In genomic region chr9:32158837-32159543, GRCm38 (mm10) we compare ENCODE assay signal across 8 mouse cellular contexts. TPM values are rescaled to one million over a fixed set of nuclear protein-coding genes. Genes with fewer than 3 reads are reported as not detected.
DNase-seq lines count a peak whose midpoint lies in the region; ATAC-seq and TF ChIP-seq lines count a peak whose summit lies in the region.

No protein-coding gene starts in this region.

- no peaks in the 10 kb centered on the region for H3K27me3 ChIP-seq in heart, adult 2 months (ENCODE audit: control insufficient read depth, insufficient read depth, low read length)
- H3K27me3 ChIP-seq in limb, embryonic 14.5 days (ENCODE audit: control insufficient read depth, insufficient read depth, low read length) = no peaks in the 10 kb centered on the region
- H3K27me3 ChIP-seq in midbrain, postnatal 0 days (ENCODE audit: insufficient read depth, low read length) = no peaks in the 10 kb centered on the region
- H3K27me3 ChIP-seq in stomach, embryonic 14.5 days (ENCODE audit: control insufficient read depth, insufficient read depth, low read length) = no peaks in the 10 kb centered on the region

- ATAC-seq in limb, embryonic 14.5 days (ENCODE audit: low FRiP score, low read depth) = peak; percentile 81; the same call in 1 of the 2 replicates
- ATAC-seq in midbrain, postnatal 0 days (ENCODE audit: low FRiP score) = no peak; the same call in 1 of the 2 replicates
- peak; percentile 86 for ATAC-seq in stomach, embryonic 14.5 days (ENCODE audit: insufficient number of reproducible peaks, insufficient read depth, low FRiP score, low read depth)

- H3K4me1 ChIP-seq in heart, adult 2 months (ENCODE audit: control insufficient read depth, insufficient read depth, low read length) = peaks cover 1% of the 10 kb centered on the region; the same call in 1 of the 2 replicates
- no peaks in the 10 kb centered on the region for H3K4me1 ChIP-seq in limb, embryonic 14.5 days (ENCODE audit: control insufficient read depth, insufficient read depth, low read length)
- H3K4me1 ChIP-seq in midbrain, postnatal 0 days (ENCODE audit: insufficient read depth, low read length) = no peaks in the 10 kb centered on the region; the same call in 1 of the 2 replicates
- no peaks in the 10 kb centered on the region for H3K4me1 ChIP-seq in stomach, embryonic 14.5 days (ENCODE audit: control insufficient read depth, insufficient read depth, low read length)

- H3K4me2 ChIP-seq in limb, embryonic 14.5 days (replicated peaks; ENCODE audit: low read depth, low read length, severe bottlenecking) = no peak overlapping the region
- H3K4me2 ChIP-seq in midbrain, postnatal 0 days (ENCODE audit: low read depth, low read length, poor library complexity, severe bottlenecking) = no peak overlapping the region
- H3K4me2 ChIP-seq in stomach, embryonic 14.5 days (replicated peaks; ENCODE audit: low read depth, low read length) = no peak overlapping the region

- peak; percentile 97 for TF ChIP-seq CTCF in heart, adult 2 months (IDR thresholded peaks at IDR 0.05)
- TF ChIP-seq CTCF in midbrain, postnatal 0 days (IDR thresholded peaks at IDR 0.05) = peak; percentile 99

- H3K36me3 ChIP-seq in heart, adult 2 months (ENCODE audit: control insufficient read depth, insufficient read depth, low read length) = no peaks in the 10 kb centered on the region; the same call in 1 of the 2 replicates
- H3K36me3 ChIP-seq in limb, embryonic 14.5 days (ENCODE audit: control insufficient read depth, insufficient read depth, low read length) = no peaks in the 10 kb centered on the region; the same call in 1 of the 2 replicates
- no peaks in the 10 kb centered on the region for H3K36me3 ChIP-seq in midbrain, postnatal 0 days (ENCODE audit: insufficient read depth, low read length)
- no peaks in the 10 kb centered on the region for H3K36me3 ChIP-seq in stomach, embryonic 14.5 days (ENCODE audit: control insufficient read depth, insufficient read depth, low read length)

- peak; percentile 88 for TF ChIP-seq EP300 in heart, adult 2 months (IDR thresholded peaks at IDR 0.05; ENCODE audit: insufficient read depth, low read depth, low read length)

- no peak overlapping the region for H3K4me3 ChIP-seq in heart, adult 2 months
- no peak overlapping the region for H3K4me3 ChIP-seq in limb, embryonic 14.5 days (replicated peaks; ENCODE audit: low read length)
- H3K4me3 ChIP-seq in midbrain, postnatal 0 days (ENCODE audit: low read depth, low read length) = no peak overlapping the region
- no peak overlapping the region for H3K4me3 ChIP-seq in stomach, embryonic 14.5 days (ENCODE audit: low read depth, low read length)

- intact Hi-C loops in heart, adult 2 months (cut with DNase I) = loop anchor here (1.0 to 5.0 kb wide), 3 partner anchors 188 to 602 kb away; no protein-coding TSS in a partner anchor

- TF ChIP-seq POLR2A in heart, adult 2 months (IDR thresholded peaks at IDR 0.05; ENCODE audit: insufficient read depth, low read depth, low read length) = no peak
- TF ChIP-seq POLR2A in limb, embryonic 14.5 days (IDR thresholded peaks at IDR 0.05; ENCODE audit: borderline replicate concordance, extremely low read depth, insufficient read depth, insufficient read length) = no peak

- H3K79me2 ChIP-seq in heart, adult 2 months (replicated peaks; ENCODE audit: control insufficient read depth, insufficient read depth, low read length) = no peaks in the 10 kb centered on the region

- no peaks in the 10 kb centered on the region for H3K9me3 ChIP-seq in limb, embryonic 14.5 days (ENCODE audit: control insufficient read depth, low read length)
- H3K9me3 ChIP-seq in midbrain, postnatal 0 days (ENCODE audit: low read length) = no peaks in the 10 kb centered on the region
- H3K9me3 ChIP-seq in stomach, embryonic 14.5 days (ENCODE audit: control insufficient read depth, low read depth, low read length) = no peaks in the 10 kb centered on the region

- WGBS in heart, adult 2 months = 24% methylated on average over 3 of the region's 3 CpGs
- 23% methylated on average over 3 of the region's 3 CpGs for WGBS in limb, embryonic 14.5 days
- whole genome bisulfite sequencing in midbrain, postnatal 0 days = 26% methylated on average over 3 of the region's 3 CpGs
- 23% methylated on average over 3 of the region's 3 CpGs for WGBS in stomach, embryonic 14.5 days

- no peak overlapping the region for H3K9ac ChIP-seq in heart, adult 2 months (ENCODE audit: low read depth, low read length)
- H3K9ac ChIP-seq in limb, embryonic 14.5 days (ENCODE audit: low read depth, low read length, severe bottlenecking) = no peak overlapping the region
- no peak overlapping the region for H3K9ac ChIP-seq in midbrain, postnatal 0 days (replicated peaks; ENCODE audit: low read length, poor library complexity, severe bottlenecking)
- H3K9ac ChIP-seq in stomach, embryonic 14.5 days (replicated peaks; ENCODE audit: low read depth, low read length) = no peak overlapping the region

- DNase-seq in heart, adult 2 months = peak; percentile 52 to 74
- no peak for DNase-seq in heart, adult 11 months
- DNase-seq in cerebellum, adult 9-11 months = peak; percentile 29
- peak; percentile 61 for DNase-seq in gastrocnemius, postnatal 10 days
- DNase-seq in kidney, adult 8-10 months = peak; percentile 65 to 79
- peak; percentile 71 for DNase-seq in limb, embryonic 14.5 days (ENCODE audit: low spot score)
- peak; percentile 84 for DNase-seq in midbrain, postnatal 0 days (ENCODE audit: low spot score)

- H3K27ac ChIP-seq in heart, adult 2 months = no peak overlapping the region
- no peak overlapping the region for H3K27ac ChIP-seq in limb, embryonic 14.5 days (replicated peaks; ENCODE audit: low read depth, low read length)
- H3K27ac ChIP-seq in midbrain, postnatal 0 days (ENCODE audit: low read depth, low read length) = no peak overlapping the region
- H3K27ac ChIP-seq in stomach, embryonic 14.5 days (ENCODE audit: low read length) = no peak overlapping the region

RNA-seq across cellular contexts. Expression of gene Arhgap32, which starts 43.1 kb away (rescaled TPM):
- total RNA-seq in heart, adult 2 months (2021) = 10 to 100 TPM; 18.0 to 20.8 TPM
- 3.2 and 4.1 TPM in 2 replicates for polyA plus RNA-seq in heart, adult 2 months (2012; rRNA removed)
- 10 to 100 TPM; 23.4 to 29.5 TPM for total RNA-seq in gastrocnemius, postnatal 10 days (2021)
- polyA plus RNA-seq in limb, embryonic 14.5 days (2012; rRNA removed) = 8.9 and 10.9 TPM in 2 replicates
- 12.1 and 12.5 TPM in 2 replicates for polyA plus RNA-seq in limb, embryonic 14.5 days (2014; fragmentation: Nextera tagmentation; extraction: Ambion mirVana)
- 48.3 and 54.4 TPM in 2 replicates for total RNA-seq in midbrain, postnatal 0 days (2014; rRNA removed)
- polyA plus RNA-seq in midbrain, postnatal 0 days (2015; fragmentation: Nextera tagmentation; extraction: Ambion mirVana) = 6.1 and 8.3 TPM in 2 replicates
- polyA plus RNA-seq in stomach, embryonic 14.5 days (2014; fragmentation: Nextera tagmentation; extraction: Ambion mirVana) = 15.0 and 15.5 TPM in 2 replicates
